18 mouse cellular contexts compared by ENCODE assay signal in the genomic region with DNA sequence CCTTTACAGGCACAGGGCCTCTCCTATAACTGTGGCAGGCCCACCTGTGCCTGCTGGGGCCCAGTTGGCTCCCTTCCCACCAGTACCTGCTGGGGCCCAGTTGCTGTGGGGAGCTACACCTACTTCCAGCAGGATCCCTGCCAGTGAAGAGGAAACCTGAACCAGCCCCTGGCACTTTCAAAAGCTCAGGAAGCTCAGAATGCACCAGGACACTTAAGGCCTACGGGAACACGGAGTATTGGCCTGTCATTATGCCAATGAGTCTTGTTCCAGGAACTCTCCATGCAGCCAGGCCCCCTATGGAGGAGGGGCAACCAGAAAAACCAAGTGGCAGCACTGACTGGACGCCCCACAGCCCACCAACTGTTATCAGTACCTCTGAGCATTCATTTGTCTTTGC.
DNase-seq lines count a peak whose midpoint lies in the region; ATAC-seq and TF ChIP-seq lines count a peak whose summit lies in the region.
"Had no signal": no experiment of that assay in that cellular context is flagged by ENCODE, and none has a peak within 500 bp of the region (broad histone marks: within the 10 kb centered on the region; RNA-seq: fewer than 3 reads in every experiment).

No protein-coding gene starts in this region.

- 26% methylated on average over 3 of the region's 3 CpGs for WGBS in heart, embryonic 14.5 days
- WGBS in heart, embryonic 11.5 days (ENCODE audit: insufficient replicate concordance): 52% methylated on average over 3 of the region's 3 CpGs
- WGBS in lung, embryonic 15.5 days: 31% methylated on average over 3 of the region's 3 CpGs
- WGBS in lung, adult 2 months: 33% methylated on average over 3 of the region's 3 CpGs
- 63% methylated on average over 3 of the region's 3 CpGs for WGBS in limb, embryonic 14.5 days
- WGBS in stomach, postnatal 0 days: 21% methylated on average over 3 of the region's 3 CpGs

- H3K9ac ChIP-seq in heart, embryonic 14.5 days (ENCODE audit: low read length): 0 out of 2 replicates have a peak overlapping the region, but pooled peaks have one; percentile 18
- no peak overlapping the region for H3K9ac ChIP-seq in heart, embryonic 11.5 days (ENCODE audit: low read depth, low read length)
- H3K9ac ChIP-seq in lung, embryonic 15.5 days: no peak overlapping the region
- H3K9ac ChIP-seq in limb, embryonic 14.5 days (ENCODE audit: low read depth, low read length, severe bottlenecking): 0 out of 2 replicates have a peak overlapping the region, but pooled peaks have one; percentile 14
- no peak overlapping the region for H3K9ac ChIP-seq in stomach, postnatal 0 days (ENCODE audit: low read length)
- H3K9ac ChIP-seq: forebrain, embryonic 15.5 days; hindbrain, embryonic 14.5 days; liver, embryonic 13.5 days had no signal

- TF ChIP-seq POLR2A in lung, adult 2 months (IDR thresholded peaks at IDR 0.05; ENCODE audit: borderline replicate concordance, extremely low read depth, low read depth, low read length): no peak
- no peak for TF ChIP-seq POLR2A in limb, embryonic 14.5 days (IDR thresholded peaks at IDR 0.05; ENCODE audit: borderline replicate concordance, extremely low read depth, insufficient read depth, insufficient read length)

- peak overlapping the region in 1 of 2 experiments; percentile 46; a peak in 2 of 4 replicates for H3K27ac ChIP-seq in heart, embryonic 14.5 days (replicated peaks in 1 of 2; ENCODE audit: control insufficient read depth in 1 of 2, insufficient read depth in 1 of 2, low read depth in 2 of 2, low read length in 2 of 2)
- no peak overlapping the region for H3K27ac ChIP-seq in heart, embryonic 11.5 days (ENCODE audit: low read depth, low read length)
- peak overlapping the region; percentile 51 for H3K27ac ChIP-seq in lung, embryonic 15.5 days
- H3K27ac ChIP-seq in limb, embryonic 14.5 days (replicated peaks; ENCODE audit: low read depth, low read length): no peak overlapping the region
- 0 out of 2 replicates have a peak overlapping the region, but pooled peaks have one; percentile 30 for H3K27ac ChIP-seq in stomach, postnatal 0 days (replicated peaks)
- H3K27ac ChIP-seq: forebrain, embryonic 15.5 days; hindbrain, embryonic 14.5 days; liver, embryonic 13.5 days had no signal

- TF ChIP-seq CTCF in lung, adult 2 months (IDR thresholded peaks at IDR 0.05; ENCODE audit: insufficient read depth, low read length): no peak
- no peak for TF ChIP-seq CTCF in stomach, postnatal 0 days (IDR thresholded peaks at IDR 0.05; ENCODE audit: low read depth)

- no peak overlapping the region for H3K4me2 ChIP-seq in heart, embryonic 14.5 days (ENCODE audit: low read length)
- no peak overlapping the region for H3K4me2 ChIP-seq in heart, embryonic 11.5 days
- H3K4me2 ChIP-seq in lung, embryonic 15.5 days: no peak overlapping the region
- H3K4me2 ChIP-seq in limb, embryonic 14.5 days (replicated peaks; ENCODE audit: low read depth, low read length, severe bottlenecking): no peak overlapping the region
- H3K4me2 ChIP-seq in stomach, postnatal 0 days (replicated peaks; ENCODE audit: low read depth): no peak overlapping the region
- H3K4me2 ChIP-seq: forebrain, embryonic 15.5 days; hindbrain, embryonic 14.5 days; liver, embryonic 13.5 days had no signal

- ATAC-seq in heart, embryonic 14.5 days (ENCODE audit: insufficient number of reproducible peaks, insufficient read depth, low FRiP score, low read depth): no peak
- no peak for ATAC-seq in heart, embryonic 11.5 days (replicated peaks; ENCODE audit: insufficient number of reproducible peaks, low FRiP score, low TSS enrichment)
- ATAC-seq in lung, embryonic 15.5 days (ENCODE audit: borderline replicate concordance, extremely low read depth, low FRiP score, low TSS enrichment): no peak
- ATAC-seq in limb, embryonic 14.5 days (ENCODE audit: low FRiP score, low read depth): no peak
- ATAC-seq in stomach, postnatal 0 days (ENCODE audit: low FRiP score, low TSS enrichment): no peak
- ATAC-seq: midbrain, embryonic 16.5 days had no signal

- H3K27me3 ChIP-seq in heart, embryonic 14.5 days (ENCODE audit: control insufficient read depth, insufficient read depth, low read length): no peaks in the 10 kb centered on the region
- no peaks in the 10 kb centered on the region for H3K27me3 ChIP-seq in heart, embryonic 11.5 days (ENCODE audit: control insufficient read depth, insufficient read depth, low read length)
- H3K27me3 ChIP-seq in lung, embryonic 15.5 days: no peaks in the 10 kb centered on the region
- no peaks in the 10 kb centered on the region for H3K27me3 ChIP-seq in limb, embryonic 14.5 days (ENCODE audit: control insufficient read depth, insufficient read depth, low read length)
- H3K27me3 ChIP-seq in stomach, postnatal 0 days (ENCODE audit: control insufficient read depth, insufficient read depth, low read length): no peaks in the 10 kb centered on the region
- H3K27me3 ChIP-seq: forebrain, embryonic 15.5 days; liver, embryonic 13.5 days; megakaryocyte, embryonic 14.5 days had no signal

- no peaks in the 10 kb centered on the region for H3K9me3 ChIP-seq in heart, embryonic 14.5 days (ENCODE audit: control insufficient read depth, low read length)
- no peaks in the 10 kb centered on the region for H3K9me3 ChIP-seq in heart, embryonic 11.5 days (replicated peaks; ENCODE audit: control insufficient read depth, low read length)
- no peaks in the 10 kb centered on the region for H3K9me3 ChIP-seq in lung, embryonic 15.5 days
- H3K9me3 ChIP-seq in limb, embryonic 14.5 days (ENCODE audit: control insufficient read depth, low read length): no peaks in the 10 kb centered on the region
- H3K9me3 ChIP-seq in stomach, postnatal 0 days (ENCODE audit: control insufficient read depth, low read length): no peaks in the 10 kb centered on the region
- H3K9me3 ChIP-seq: forebrain, embryonic 15.5 days; liver, embryonic 13.5 days; megakaryocyte, embryonic 14.5 days had no signal

- H3K4me1 ChIP-seq in heart, embryonic 14.5 days (ENCODE audit: control insufficient read depth in 2 of 2, insufficient read depth in 2 of 2, low read length in 2 of 2): peaks cover 30 to 50% of the 10 kb centered on the region in 2 experiments
- peaks cover 25% of the 10 kb centered on the region for H3K4me1 ChIP-seq in heart, embryonic 11.5 days (ENCODE audit: control insufficient read depth, insufficient read depth, low read length)
- H3K4me1 ChIP-seq in lung, embryonic 15.5 days: peaks cover 34% of the 10 kb centered on the region
- peaks cover 16% of the 10 kb centered on the region for H3K4me1 ChIP-seq in lung, adult 2 months (ENCODE audit: control insufficient read depth, insufficient read depth, low read length)
- H3K4me1 ChIP-seq in limb, embryonic 14.5 days (ENCODE audit: control insufficient read depth, insufficient read depth, low read length): peaks cover 23% of the 10 kb centered on the region
- peaks cover 5% of the 10 kb centered on the region; the same call in 1 of the 2 replicates for H3K4me1 ChIP-seq in stomach, postnatal 0 days (replicated peaks; ENCODE audit: control insufficient read depth, insufficient read depth)
- H3K4me1 ChIP-seq: liver, embryonic 13.5 days; megakaryocyte, embryonic 14.5 days had no signal

- no peak overlapping the region for H3K4me3 ChIP-seq in heart, embryonic 14.5 days (ENCODE audit: control insufficient read depth in 1 of 2, insufficient read depth in 1 of 2, low read depth in 1 of 2, low read length in 2 of 2)
- no peak overlapping the region for H3K4me3 ChIP-seq in heart, embryonic 11.5 days (ENCODE audit: low read depth, low read length)
- H3K4me3 ChIP-seq in lung, embryonic 15.5 days: no peak overlapping the region
- no peak overlapping the region for H3K4me3 ChIP-seq in lung, adult 2 months (replicated peaks; ENCODE audit: extremely low read depth, low read depth, low read length)
- H3K4me3 ChIP-seq in limb, embryonic 14.5 days (replicated peaks; ENCODE audit: low read length): no peak overlapping the region
- no peak overlapping the region for H3K4me3 ChIP-seq in stomach, postnatal 0 days (ENCODE audit: low read depth, low read length)
- H3K4me3 ChIP-seq: forebrain, embryonic 15.5 days; liver, embryonic 13.5 days; megakaryocyte, embryonic 14.5 days had no signal

- no peak for TF ChIP-seq EP300 in stomach, postnatal 0 days (optimal IDR thresholded peaks at IDR 0.05)

- DNase-seq in lung, adult 2 months: no peak
- no peak for DNase-seq in limb, embryonic 14.5 days (ENCODE audit: low spot score)
- no peak for DNase-seq in stomach, postnatal 0 days (ENCODE audit: low spot score)
- DNase-seq in cerebellum, adult 8-10 months: no peak
- DNase-seq: adrenal gland, adult 8-10 months; cerebellum, adult 11-12 months; kidney, adult 8-10 months; kidney, postnatal 36 days; liver, embryonic 13.5 days; thymus, postnatal 25 days had no signal

- peaks cover 9% of the 10 kb centered on the region for H3K36me3 ChIP-seq in heart, embryonic 14.5 days (ENCODE audit: control insufficient read depth, insufficient read depth, low read length)
- no peaks in the 10 kb centered on the region for H3K36me3 ChIP-seq in heart, embryonic 11.5 days (ENCODE audit: control insufficient read depth, insufficient read depth, low read length)
- peaks cover 15% of the 10 kb centered on the region for H3K36me3 ChIP-seq in lung, embryonic 15.5 days
- peaks cover 48% of the 10 kb centered on the region for H3K36me3 ChIP-seq in limb, embryonic 14.5 days (ENCODE audit: control insufficient read depth, insufficient read depth, low read length)
- H3K36me3 ChIP-seq in stomach, postnatal 0 days (ENCODE audit: control insufficient read depth, insufficient read depth, low read length): peaks cover 6% of the 10 kb centered on the region
- H3K36me3 ChIP-seq: forebrain, embryonic 15.5 days; G1E had no signal

Comparison
In these comparisons a context has a peak if more than half of its experiments do, and no peak if none do; other contexts are left out.
1. H3K9ac ChIP-seq: peak in heart, embryonic 14.5 days (single experiment) and limb, embryonic 14.5 days (single experiment); none in heart, embryonic 11.5 days (single experiment), lung, embryonic 15.5 days (single experiment) and stomach, postnatal 0 days (single experiment).
2. H3K27ac ChIP-seq: peak in lung, embryonic 15.5 days (single experiment) and stomach, postnatal 0 days (single experiment); none in heart, embryonic 11.5 days (single experiment) and limb, embryonic 14.5 days (single experiment).